Mouse (Mus musculus) CH12.LX (cell line): Measurements from ENCODE around the gene Scrn2.

Experiments
- CTCF ChIP-seq, 2 experiments: IDR thresholded peaks in 1 of 2; conservative IDR thresholded peaks in 1 of 2; 2 replicates each; pipeline ENCODE4 v1.5.1; 2011 to 2012; ENCODE audit warnings: low read depth in 2 of 2, low read length in 2 of 2, improper control_type of control experiment in 1 of 2, inconsistent platforms in 1 of 2, mild to moderate bottlenecking in 1 of 2, moderate library complexity in 1 of 2
- ELF1 ChIP-seq: IDR thresholded peaks from 2 replicates; pipeline ENCODE4 v1.6.1; 2014; ENCODE audit warnings: low read depth, mild to moderate bottlenecking, inconsistent platforms, low read length, improper control_type of control experiment
- EP300 ChIP-seq: IDR thresholded peaks from 2 replicates; pipeline ENCODE4 v1.6.1; 2011; ENCODE audit warnings: low read length, improper control_type of control experiment
- JUND ChIP-seq: conservative IDR thresholded peaks from 2 replicates; pipeline ENCODE4 v1.6.1; 2011; ENCODE audit warnings: low read depth, low read length, improper control_type of control experiment
- MAX ChIP-seq: IDR thresholded peaks from 2 replicates; pipeline ENCODE4 v1.6.1; 2011; ENCODE audit warnings: low read length, improper control_type of control experiment
- MXI1 ChIP-seq: IDR thresholded peaks from 2 replicates; pipeline ENCODE4 v1.6.1; 2011; ENCODE audit warnings: mild to moderate bottlenecking, low read depth, low read length, improper control_type of control experiment
- POLR2A ChIP-seq: IDR thresholded peaks from 2 replicates; pipeline ENCODE4 v1.6.1; 2011; ENCODE audit warnings: low read depth, mild to moderate bottlenecking, improper control_type of control experiment, low read length
- POLR2AphosphoS2 ChIP-seq: IDR thresholded peaks from 2 replicates; pipeline ENCODE4 v1.6.1; 2011; ENCODE audit warnings: low read depth, low read length, improper control_type of control experiment
- TCF12 ChIP-seq: IDR thresholded peaks from 2 replicates; pipeline ENCODE4 v1.6.1; 2014; ENCODE audit warnings: low read depth, mild to moderate bottlenecking, inconsistent platforms, low read length, improper control_type of control experiment
- USF1 ChIP-seq: IDR thresholded peaks from 2 replicates; pipeline ENCODE4 v1.6.1; 2014; ENCODE audit warnings: low read depth, mild to moderate bottlenecking, inconsistent platforms, low read length, improper control_type of control experiment
- ZMIZ1 ChIP-seq: IDR thresholded peaks from 2 replicates; pipeline ENCODE4 v1.6.1; 2012; ENCODE audit warnings: low read depth, mild to moderate bottlenecking, inconsistent platforms, low read length, improper control_type of control experiment
- ZNF384 ChIP-seq: IDR thresholded peaks from 2 replicates; pipeline ENCODE4 v1.6.1; 2012; ENCODE audit warnings: low read depth, low read length, improper control_type of control experiment, inconsistent platforms

DNA sequence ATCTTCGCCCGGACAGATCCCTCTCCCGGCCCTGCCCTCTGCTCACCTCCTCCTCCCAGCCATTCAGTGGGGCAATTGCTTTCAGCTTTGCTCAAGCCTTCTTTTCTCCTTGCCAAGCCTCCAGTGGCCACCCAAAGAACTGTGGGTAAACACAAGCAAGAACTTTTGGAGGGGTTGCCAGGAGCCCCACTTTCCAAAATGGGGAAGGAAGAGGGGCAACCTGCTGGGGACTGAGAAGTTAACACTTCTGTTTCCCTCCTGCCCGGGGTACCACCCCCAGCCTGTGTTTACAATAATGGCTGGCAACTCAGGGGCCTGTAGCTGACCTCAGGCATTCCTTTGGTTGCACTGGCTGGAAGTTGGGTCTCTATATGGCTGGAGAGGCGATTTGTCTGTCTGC, 26.6 kb upstream of the Scrn2 start:
- TF ChIP-seq TCF12: no peak
- TF ChIP-seq USF1: no peak
- no peak for TF ChIP-seq EP300
- no peak for TF ChIP-seq ZMIZ1
- TF ChIP-seq POLR2A: no peak
- no peak for TF ChIP-seq POLR2AphosphoS2
- no peak for TF ChIP-seq CTCF (conservative IDR thresholded peaks at IDR 0.05 in 1 of 2, IDR thresholded peaks at IDR 0.05 in 1 of 2; ENCODE audit: low read depth in 2 of 2, low read length in 2 of 2)
- no peak for TF ChIP-seq MAX
- no peak for TF ChIP-seq JUND
- TF ChIP-seq ELF1: no peak
- no peak for TF ChIP-seq ZNF384
- no peak for TF ChIP-seq MXI1
